Comparison of ENCODE assay signal across 10 mouse cellular contexts in the genomic region with DNA sequence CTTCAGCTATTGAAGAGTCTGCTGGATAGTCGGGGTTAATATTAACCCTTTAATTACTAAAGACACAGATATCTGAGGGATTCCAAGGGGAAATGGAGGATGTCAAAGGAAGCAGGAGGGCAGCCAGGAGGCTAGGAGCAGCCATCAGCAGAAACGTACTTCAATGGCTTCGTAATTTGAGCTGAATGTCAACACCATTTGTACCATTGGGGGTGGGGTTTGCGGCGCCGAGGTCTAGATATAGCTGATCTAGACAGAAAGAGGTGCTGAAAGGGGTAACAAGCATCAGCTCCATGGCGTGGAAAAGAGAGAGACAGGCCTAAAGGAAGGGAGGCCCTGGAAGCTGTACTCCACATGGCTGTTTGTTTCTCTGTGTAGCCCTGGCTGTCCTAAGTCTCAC.
"Had no signal": no experiment of that assay in that cellular context is flagged by ENCODE, and none has a peak within 500 bp of the region (broad histone marks: within the 10 kb centered on the region; RNA-seq: fewer than 3 reads in every experiment).

No protein-coding gene starts in this region.

- H3K4me2 ChIP-seq: intestine, embryonic 15.5 days; limb, embryonic 15.5 days; liver, embryonic 13.5 days; midbrain, embryonic 13.5 days had no signal

- H3K27ac ChIP-seq: left cerebral cortex, adult 2 months; limb, embryonic 15.5 days; liver, embryonic 13.5 days; midbrain, embryonic 13.5 days had no signal

- H3K4me3 ChIP-seq: intestine, embryonic 15.5 days; left cerebral cortex, adult 2 months; limb, embryonic 15.5 days; liver, embryonic 13.5 days; midbrain, embryonic 13.5 days had no signal

- H3K9ac ChIP-seq: intestine, embryonic 15.5 days; limb, embryonic 15.5 days; liver, embryonic 13.5 days; liver, postnatal 0 days; midbrain, embryonic 13.5 days had no signal

- DNase-seq: kidney, adult 18-20 months; kidney, postnatal 14 days; liver, embryonic 13.5 days; liver, postnatal 0 days; right cerebral cortex, postnatal 14 days; thymus, postnatal 36 days had no signal

- H3K27me3 ChIP-seq: intestine, embryonic 15.5 days; limb, embryonic 15.5 days; liver, embryonic 13.5 days; midbrain, embryonic 13.5 days had no signal

- H3K9me3 ChIP-seq: intestine, embryonic 15.5 days; limb, embryonic 15.5 days; liver, embryonic 13.5 days; midbrain, embryonic 13.5 days had no signal

- ATAC-seq: intestine, embryonic 15.5 days; liver, postnatal 0 days; midbrain, embryonic 13.5 days had no signal

- H3K36me3 ChIP-seq: intestine, embryonic 15.5 days; limb, embryonic 15.5 days; liver, embryonic 13.5 days; midbrain, embryonic 13.5 days had no signal
